Mouse (Mus musculus) liver, embryonic 16.5 days (tissue): ENCODE data around the gene Rps17. TPM values are rescaled to one million over a fixed set of nuclear protein-coding genes. Genes with fewer than 3 reads are reported as not detected.

Experiments used
- ATAC-seq: fragments of 200-750 bp; cut with Nextera tagmentation; 2 replicates; pipeline ENCODE4 v1.8.0; 2017; ENCODE audit warnings: low read depth, mild to moderate bottlenecking, moderate number of reproducible peaks, moderate library complexity
- H3K27ac ChIP-seq: fragments of 300-500 bp; sonication (generic); 2 replicates; pipeline ENCODE4 v1.5.1; 2014; ENCODE audit warnings: mild to moderate bottlenecking, low read length
- H3K27me3 ChIP-seq: fragments of 300-500 bp; sonication (generic); 2 replicates; pipeline ENCODE4 v1.6.1; 2014; ENCODE audit warnings: low read depth, low read length, mixed read lengths; ENCODE audit not compliant: control insufficient read depth, insufficient read depth
- H3K36me3 ChIP-seq: fragments of 300-500 bp; sonication (generic); 2 replicates; pipeline ENCODE4 v1.6.1; 2014; ENCODE audit warnings: mild to moderate bottlenecking; ENCODE audit not compliant: control insufficient read depth, insufficient read depth
- H3K4me1 ChIP-seq: fragments of 300-500 bp; sonication (generic); 2 replicates; pipeline ENCODE4 v1.6.1; 2014; ENCODE audit warnings: low read depth, low read length, mixed read lengths; ENCODE audit not compliant: control insufficient read depth
- H3K4me2 ChIP-seq: fragments of 300-500 bp; sonication (generic); 2 replicates; pipeline ENCODE4 v1.6.1; 2014; ENCODE audit warnings: low read depth, low read length, mixed read lengths
- H3K4me3 ChIP-seq: fragments of 300-500 bp; sonication (generic); 2 replicates; pipeline ENCODE4 v1.5.1; 2014; ENCODE audit warnings: low read depth, mild to moderate bottlenecking, low read length
- H3K9ac ChIP-seq: fragments of 300-500 bp; sonication (generic); 2 replicates; pipeline ENCODE4 v1.6.1; 2014; ENCODE audit warnings: low read depth, low read length
- H3K9me3 ChIP-seq: fragments of 300-500 bp; sonication (generic); replicated peaks from 2 replicates; pipeline ENCODE4 v1.6.1; 2016; ENCODE audit warnings: low read length; ENCODE audit not compliant: control insufficient read depth
- WGBS: fragments of 180-500 bp; shearing (Covaris S2); extraction: QIAGEN DNeasy Blood & Tissue Kit; methylation state at CpG from one replicate; pipeline ENCODE4 v1.1.7; 2014; ENCODE audit not compliant: insufficient replicate concordance; 5-methylcytosine and 5-hydroxymethylcytosine counted together
- polyA plus RNA-seq: library from polyadenylated mRNA; unstranded; fragments of >200 nt; fragmentation: Nextera tagmentation; extraction: Ambion mirVana; gene quantifications from 2 replicates; pipeline ENCODE4 v1.2.1, GENCODE M21; 2015

The Rps17 gene
- polyA plus RNA-seq, 1 experiment from 2014 or later, result 564 TPM

GRCm38 (mm10) chr7:81319749-81320148 lies 25.3 kb downstream of the Rps17 start:
- Histone ChIP-seq H3K9ac (no peak overlapping the region), H3K4me3 (no peak overlapping the region), H3K9me3 (no peaks in the 10 kb centered on the region), H3K4me1 (no peaks in the 10 kb centered on the region), H3K4me2 (no peak overlapping the region), H3K27me3 (no peaks in the 10 kb centered on the region), H3K36me3 (no peaks in the 10 kb centered on the region), H3K27ac (no peak overlapping the region)
- 66% methylated on average over 6 of the region's 6 CpGs for WGBS
- ATAC-seq, result no peak

DNA sequence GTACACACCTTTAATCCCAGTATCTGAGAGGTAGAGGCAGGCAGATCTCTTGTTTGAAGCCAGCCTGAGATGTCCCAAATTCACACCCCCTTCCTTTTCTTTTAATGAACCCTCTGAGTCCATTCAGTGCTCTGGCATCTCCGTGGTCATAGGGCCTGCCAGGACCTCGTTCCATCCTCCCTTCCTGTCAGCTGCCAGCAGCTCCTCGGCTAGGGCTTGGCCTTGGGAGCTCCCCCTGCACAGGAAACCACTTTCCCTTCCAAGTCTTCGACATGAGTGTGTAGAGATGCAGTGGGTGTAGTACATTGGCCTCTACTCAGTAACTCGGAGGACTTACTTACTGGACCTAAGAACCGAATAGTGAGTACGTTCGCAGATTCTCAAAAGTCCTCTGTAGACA lies 29.5 kb downstream of the Rps17 start:
- 44% methylated on average over 8 of the region's 8 CpGs for WGBS
- no peaks in the 10 kb centered on the region for H3K9me3 ChIP-seq
- H3K4me1 ChIP-seq, result no peaks in the 10 kb centered on the region
- H3K36me3 ChIP-seq, result no peaks in the 10 kb centered on the region
- no peak overlapping the region for H3K27ac ChIP-seq
- no peak overlapping the region for H3K4me3 ChIP-seq
- no peak overlapping the region for H3K4me2 ChIP-seq
- H3K9ac ChIP-seq, result no peak overlapping the region
- H3K27me3 ChIP-seq, result no peaks in the 10 kb centered on the region
- no peak for ATAC-seq

DNA sequence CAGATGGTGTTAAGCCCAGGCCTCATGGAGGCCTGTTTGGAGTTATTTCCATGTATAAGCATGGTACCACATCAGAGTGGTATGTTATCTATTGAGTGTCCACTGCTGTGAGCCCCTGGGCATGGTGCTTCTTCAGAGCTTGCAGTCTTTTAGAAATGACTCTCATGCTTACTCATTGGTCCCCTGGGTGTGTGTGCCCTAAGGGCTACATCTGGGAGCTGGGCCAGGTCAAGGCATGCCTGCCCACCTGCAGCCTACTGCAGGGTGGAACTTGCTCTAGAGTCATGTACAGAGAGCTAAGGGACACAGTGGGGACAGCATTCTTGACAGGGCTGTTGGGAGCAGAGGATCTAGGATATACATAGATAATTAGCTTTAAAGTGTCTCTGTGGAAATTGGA lies 33.5 kb downstream of the Rps17 start:
- no peaks in the 10 kb centered on the region for H3K4me1 ChIP-seq

DNA sequence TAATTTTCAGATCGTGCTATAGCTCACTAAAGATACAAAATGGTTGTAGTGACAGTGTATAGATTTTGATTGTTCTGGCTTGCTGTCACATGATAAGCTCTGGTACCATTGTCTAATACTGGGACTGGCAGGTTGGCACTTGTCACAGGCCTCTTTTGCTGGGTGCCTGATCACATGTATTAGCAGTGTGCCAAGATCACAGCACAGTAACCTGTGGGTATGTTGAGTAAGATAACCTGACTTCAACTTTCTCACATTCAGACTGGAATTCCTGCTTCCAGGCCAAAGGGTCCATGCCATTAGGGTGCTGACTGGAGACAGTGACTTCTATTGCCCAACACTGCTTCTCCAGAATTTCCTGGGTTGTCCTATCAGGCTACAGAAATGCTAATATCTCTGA lies 33.9 kb downstream of the Rps17 start:
- Histone ChIP-seq H3K9me3 (no peaks in the 10 kb centered on the region), H3K27me3 (no peaks in the 10 kb centered on the region), H3K4me2 (no peak overlapping the region), H3K36me3 (no peaks in the 10 kb centered on the region), H3K4me3 (no peak overlapping the region), H3K9ac (no peak overlapping the region), H3K4me1 (no peaks in the 10 kb centered on the region), H3K27ac (no peak overlapping the region)
- no peak for ATAC-seq
- 51% methylated on average over 1 of the region's 1 CpGs for WGBS

More for the DNA sequence above, 33.5 kb downstream of the Rps17 start:
- Histone ChIP-seq H3K4me2 (no peak overlapping the region), H3K9ac (no peak overlapping the region), H3K27ac (no peak overlapping the region), H3K27me3 (no peaks in the 10 kb centered on the region), H3K36me3 (no peaks in the 10 kb centered on the region), H3K4me3 (no peak overlapping the region), H3K9me3 (no peaks in the 10 kb centered on the region)
- no peak for ATAC-seq

DNA sequence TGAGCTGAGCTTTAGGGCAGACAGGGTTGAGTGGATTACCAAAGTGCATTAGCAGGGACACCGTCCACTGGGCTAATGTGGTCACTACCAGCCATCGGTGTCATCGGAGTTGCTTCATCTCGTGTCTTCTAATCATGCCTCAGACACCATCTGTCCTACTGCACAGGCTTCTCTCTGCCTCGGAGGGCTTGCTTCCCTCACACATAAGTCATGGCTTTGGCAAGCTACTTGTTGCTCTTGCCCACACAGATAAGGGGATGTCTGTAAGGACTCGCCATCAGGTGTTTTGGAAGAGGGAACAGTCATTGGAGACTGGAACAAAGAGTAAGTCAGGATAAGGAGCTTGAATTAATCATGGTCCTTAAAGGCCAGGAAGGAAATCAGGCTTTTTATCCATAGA lies 35.8 kb downstream of the Rps17 start:
- Histone ChIP-seq H3K27me3 (no peaks in the 10 kb centered on the region), H3K4me3 (no peak overlapping the region), H3K4me1 (no peaks in the 10 kb centered on the region), H3K27ac (no peak overlapping the region), H3K9ac (no peak overlapping the region), H3K9me3 (no peaks in the 10 kb centered on the region), H3K4me2 (no peak overlapping the region), H3K36me3 (no peaks in the 10 kb centered on the region)
- WGBS, result 51% methylated on average over 6 of the region's 6 CpGs
- ATAC-seq, result no peak

GRCm38 (mm10) chr7:81307735-81308134 lies 37.3 kb downstream of the Rps17 start:
- no peak overlapping the region for H3K4me2 ChIP-seq
- H3K9me3 ChIP-seq, result no peaks in the 10 kb centered on the region
- no peaks in the 10 kb centered on the region for H3K27me3 ChIP-seq
- H3K36me3 ChIP-seq, result no peaks in the 10 kb centered on the region
- ATAC-seq, result no peak
- H3K4me1 ChIP-seq, result no peaks in the 10 kb centered on the region
- 70% methylated on average over 8 of the region's 8 CpGs for WGBS
- no peak overlapping the region for H3K27ac ChIP-seq
- H3K9ac ChIP-seq, result no peak overlapping the region
- H3K4me3 ChIP-seq, result no peak overlapping the region

DNA sequence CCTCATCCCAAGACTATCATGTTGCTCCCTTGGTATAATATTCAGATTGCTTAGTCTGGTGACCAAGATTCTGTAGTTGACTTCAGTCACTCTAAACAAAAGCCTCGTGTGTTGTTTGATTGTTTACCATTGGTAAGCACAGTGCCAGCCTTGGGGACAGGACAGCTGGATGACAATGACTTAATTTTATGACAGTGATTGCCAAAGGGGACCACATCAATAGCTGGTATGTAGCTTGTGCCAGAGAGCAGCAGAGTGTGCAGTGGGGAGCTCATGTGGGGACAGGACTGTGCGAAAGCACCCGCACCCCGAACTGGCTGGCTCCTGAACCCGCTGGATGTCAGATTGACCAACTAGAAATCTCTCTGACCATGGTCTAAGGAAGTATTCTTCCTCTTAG lies 40.4 kb downstream of the Rps17 start:
- Histone ChIP-seq H3K4me1 (no peaks in the 10 kb centered on the region), H3K4me3 (no peak overlapping the region), H3K9ac (no peak overlapping the region), H3K27ac (no peak overlapping the region), H3K4me2 (no peak overlapping the region), H3K36me3 (no peaks in the 10 kb centered on the region), H3K27me3 (no peaks in the 10 kb centered on the region), H3K9me3 (no peaks in the 10 kb centered on the region)
- 79% methylated on average over 5 of the region's 5 CpGs for WGBS
- no peak for ATAC-seq

DNA sequence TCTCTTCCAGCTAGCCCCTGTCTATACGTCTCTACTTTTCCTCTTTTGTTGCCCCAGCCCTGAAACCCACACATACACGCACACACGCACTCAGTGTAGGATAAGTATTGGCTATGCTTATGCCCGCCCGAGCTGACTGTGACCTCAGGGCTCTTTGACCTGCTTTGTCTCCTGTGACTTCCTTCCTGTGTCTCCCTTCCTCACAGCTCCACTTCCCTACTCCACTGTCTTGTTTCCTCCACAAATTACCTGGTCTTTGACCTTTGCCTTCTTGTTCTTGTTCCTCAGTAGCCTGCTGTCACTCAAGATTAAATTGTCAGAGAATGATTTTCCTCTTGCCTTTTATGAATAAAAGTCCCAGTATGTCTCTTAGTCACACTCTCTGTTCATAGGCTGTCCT lies 41.0 kb downstream of the Rps17 start:
- Histone ChIP-seq H3K9ac (no peak overlapping the region), H3K27me3 (no peaks in the 10 kb centered on the region), H3K9me3 (no peaks in the 10 kb centered on the region), H3K4me1 (no peaks in the 10 kb centered on the region), H3K36me3 (no peaks in the 10 kb centered on the region), H3K4me2 (no peak overlapping the region), H3K27ac (no peak overlapping the region), H3K4me3 (no peak overlapping the region)
- WGBS, result 44% methylated on average over 5 of the region's 5 CpGs
- no peak for ATAC-seq

DNA sequence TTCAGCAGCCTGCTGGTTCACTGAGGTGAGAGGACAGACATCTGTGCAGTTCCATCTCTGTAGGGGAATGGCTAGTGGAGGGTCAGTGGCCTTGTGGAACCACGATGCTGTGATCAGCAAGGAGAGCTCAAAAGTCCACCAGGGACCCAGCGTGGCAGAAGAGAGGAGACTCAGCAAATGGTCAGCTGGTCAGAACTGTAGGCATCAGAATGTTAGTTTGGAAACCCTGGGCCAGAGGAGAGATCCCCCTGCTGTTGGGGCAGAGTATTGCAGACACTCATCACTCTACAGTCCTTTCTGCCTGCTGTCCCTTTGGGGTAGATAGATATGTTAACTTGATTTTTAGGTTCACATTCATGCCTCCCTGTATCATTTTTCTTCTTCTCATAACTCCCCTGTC lies 41.4 kb downstream of the Rps17 start:
- H3K36me3 ChIP-seq, result no peaks in the 10 kb centered on the region

GRCm38 (mm10) chr7:81301323-81301722 lies 43.7 kb downstream of the Rps17 start:
- Histone ChIP-seq H3K27me3 (no peaks in the 10 kb centered on the region), H3K4me2 (no peak overlapping the region), H3K9ac (no peak overlapping the region), H3K36me3 (no peaks in the 10 kb centered on the region), H3K9me3 (no peaks in the 10 kb centered on the region), H3K4me1 (no peaks in the 10 kb centered on the region), H3K27ac (no peak overlapping the region), H3K4me3 (no peak overlapping the region)
- no peak for ATAC-seq
- 76% methylated on average over 7 of the region's 7 CpGs for WGBS

More for the DNA sequence above, 41.4 kb downstream of the Rps17 start:
- whole genome bisulfite sequencing, result 57% methylated on average over 2 of the region's 2 CpGs
- H3K4me1 ChIP-seq, result no peaks in the 10 kb centered on the region
- ATAC-seq, result no peak
- H3K4me2 ChIP-seq, result no peak overlapping the region
- H3K9me3 ChIP-seq, result no peaks in the 10 kb centered on the region
- H3K9ac ChIP-seq, result no peak overlapping the region
- H3K27me3 ChIP-seq, result no peaks in the 10 kb centered on the region
- H3K4me3 ChIP-seq, result no peak overlapping the region
- no peak overlapping the region for H3K27ac ChIP-seq
